Mouse (Mus musculus): ENCODE measurements around the gene Rab26. TPM values are rescaled to one million over a fixed set of nuclear protein-coding genes. Genes with fewer than 3 reads are reported as not detected.

The Rab26 gene
- total RNA-seq (2022) = 10 to 100 TPM; 41.3 to 54.4 (median 48.4) TPM

GRCm38 (mm10) chr17:24534160-24534718 lies at the start of gene Rab26:
Rab26 (minus strand) TSS chr17:24534210.
- no peak for DNase-seq (ENCODE audit: low spot score in 2 of 2)

GRCm38 (mm10) chr17:24580287-24580686 lies 46.3 kb upstream of the Rab26 start:
- DNase-seq (ENCODE audit: low spot score in 2 of 2) = no peak

- no peak for DNase-seq (ENCODE audit: low spot score in 2 of 2)
These were observed 45.5 kb upstream of the Rab26 start for GRCm38 (mm10) chr17:24579532-24579931.

GRCm38 (mm10) chr17:24573811-24574210 lies 39.8 kb upstream of the Rab26 start:
- no peak for DNase-seq (ENCODE audit: low spot score in 2 of 2)

- no peak for DNase-seq (ENCODE audit: low spot score in 2 of 2)
These were observed 38.7 kb upstream of the Rab26 start for GRCm38 (mm10) chr17:24572651-24573245.

- DNase-seq (ENCODE audit: low spot score in 2 of 2) = no peak
These were observed 35.8 kb upstream of the Rab26 start for GRCm38 (mm10) chr17:24569837-24570236.

GRCm38 (mm10) chr17:24567034-24567779 lies 33.2 kb upstream of the Rab26 start:
- no peak for DNase-seq (ENCODE audit: low spot score in 2 of 2)

- DNase-seq (ENCODE audit: low spot score in 2 of 2) = no peak
These were observed 31.8 kb upstream of the Rab26 start for GRCm38 (mm10) chr17:24565792-24566191.

- no peak for DNase-seq (ENCODE audit: low spot score in 2 of 2)
These were observed 31.1 kb upstream of the Rab26 start for GRCm38 (mm10) chr17:24565092-24565491.

GRCm38 (mm10) chr17:24564422-24564821 lies 30.4 kb upstream of the Rab26 start:
- DNase-seq (ENCODE audit: low spot score in 2 of 2) = no peak

GRCm38 (mm10) chr17:24563638-24564037 lies 29.6 kb upstream of the Rab26 start:
- no peak for DNase-seq (ENCODE audit: low spot score in 2 of 2)

- DNase-seq (ENCODE audit: low spot score in 2 of 2) = no peak
These were observed 27.6 kb upstream of the Rab26 start for GRCm38 (mm10) chr17:24561592-24561991.

- DNase-seq (ENCODE audit: low spot score in 2 of 2) = no peak
These were observed 26.5 kb upstream of the Rab26 start for GRCm38 (mm10) chr17:24560301-24561028.

GRCm38 (mm10) chr17:24559146-24559545 lies 25.1 kb upstream of the Rab26 start:
- DNase-seq (ENCODE audit: low spot score in 2 of 2) = no peak

GRCm38 (mm10) chr17:24558600-24559099 lies 24.6 kb upstream of the Rab26 start:
- no peak for DNase-seq (ENCODE audit: low spot score in 2 of 2)

- DNase-seq (ENCODE audit: low spot score in 2 of 2) = no peak
These were observed 23.1 kb upstream of the Rab26 start for GRCm38 (mm10) chr17:24557091-24557490.

- no peak for DNase-seq (ENCODE audit: low spot score in 2 of 2)
These were observed 17.0 kb upstream of the Rab26 start for GRCm38 (mm10) chr17:24551050-24551444.

GRCm38 (mm10) chr17:24550416-24551049 lies 16.5 kb upstream of the Rab26 start:
- DNase-seq (ENCODE audit: low spot score in 2 of 2) = peak in 1 of 2 experiments; percentile 80

- DNase-seq (ENCODE audit: low spot score in 2 of 2) = peak; percentile 95 to 99
These were observed 15.8 kb upstream of the Rab26 start, which contains the start of gene Pkd1 for GRCm38 (mm10) chr17:24549618-24550415. Pkd1 (plus strand) TSS chr17:24549834.

- DNase-seq (ENCODE audit: low spot score in 2 of 2) = no peak
These were observed 15.1 kb upstream of the Rab26 start for GRCm38 (mm10) chr17:24548921-24549617.

All from left cerebral cortex, adult 8-10 months (tissue).